9 mouse cellular contexts compared by ENCODE assay signal in genomic region chr16:34421473-34421872, GRCm38 (mm10).
DNase-seq lines count a peak whose midpoint lies in the region; ATAC-seq lines count a peak whose summit lies in the region.
"Had no signal": no experiment of that assay in that cellular context is flagged by ENCODE, and none has a peak within 500 bp of the region (broad histone marks: within the 10 kb centered on the region; RNA-seq: fewer than 3 reads in every experiment).

No protein-coding gene starts in this region.

- peak; percentile 41 for ATAC-seq in frontal cortex, adult (ENCODE audit: low TSS enrichment)
- ATAC-seq in embryonic facial prominence, embryonic 14.5 days (ENCODE audit: low read depth) = peak; percentile 84
- no peak for ATAC-seq in monocyte, adult 5-6 weeks (replicated peaks; ENCODE audit: insufficient number of reproducible peaks, low FRiP score, low TSS enrichment, poor library complexity, severe bottlenecking)
- no peak for ATAC-seq in activated CD4-positive, CD25-positive, alpha-beta regulatory T cell, adult 4 months

- no peaks in the 10 kb centered on the region for H3K27me3 ChIP-seq in embryonic facial prominence, embryonic 14.5 days (replicated peaks; ENCODE audit: control insufficient read depth, insufficient read depth, low read length)

- H3K4me1 ChIP-seq in embryonic facial prominence, embryonic 14.5 days (ENCODE audit: control insufficient read depth, insufficient read depth, low read length) = peaks cover 45% of the 10 kb centered on the region

- H3K4me3 ChIP-seq in embryonic facial prominence, embryonic 14.5 days (ENCODE audit: low read depth, low read length) = no peak overlapping the region

- no peak for DNase-seq in frontal cortex, postnatal 10 days (ENCODE audit: low spot score in 2 of 2)
- DNase-seq in 3T3-L1 (ENCODE audit: low read depth, low spot score) = peak; percentile 82
- DNase-seq in embryonic facial prominence, embryonic 14.5 days (ENCODE audit: low spot score) = peak; percentile 81
- DNase-seq in heart, postnatal 10 days = peak; percentile 55 to 67
- DNase-seq in testis, postnatal 10 days (ENCODE audit: low spot score) = no peak
- DNase-seq: thymus, adult 2 months had no signal

- no peak overlapping the region for H3K9ac ChIP-seq in embryonic facial prominence, embryonic 14.5 days (ENCODE audit: low read depth, low read length)

- H3K36me3 ChIP-seq in embryonic facial prominence, embryonic 14.5 days (ENCODE audit: control insufficient read depth, insufficient read depth, low read length) = no peaks in the 10 kb centered on the region

- 0 out of 2 replicates have a peak overlapping the region, but pooled peaks have one; percentile 2 for H3K4me2 ChIP-seq in embryonic facial prominence, embryonic 14.5 days (ENCODE audit: low read depth, low read length)

- 8% methylated on average over 6 of the region's 6 CpGs for WGBS in embryonic facial prominence, embryonic 14.5 days

- H3K27ac ChIP-seq in embryonic facial prominence, embryonic 14.5 days (replicated peaks; ENCODE audit: low read depth, low read length) = 0 out of 2 replicates have a peak overlapping the region, but pooled peaks have one; percentile 3

- no peaks in the 10 kb centered on the region for H3K9me3 ChIP-seq in embryonic facial prominence, embryonic 14.5 days (ENCODE audit: control insufficient read depth, low read length)

- intact Hi-C loops in heart, postnatal 10 days (cut with DNase I) = no loop called here

Comparison
In these comparisons a context has a peak if more than half of its experiments do, and no peak if none do; other contexts are left out.
1. ATAC-seq: peak in frontal cortex, adult (single experiment) and embryonic facial prominence, embryonic 14.5 days (single experiment); none in monocyte, adult 5-6 weeks (single experiment) and activated CD4-positive, CD25-positive, alpha-beta regulatory T cell, adult 4 months (single experiment).
2. DNase-seq: peak in 3T3-L1 (single experiment), embryonic facial prominence, embryonic 14.5 days (single experiment) and heart, postnatal 10 days (2 of 2); none in frontal cortex, postnatal 10 days (0 of 2) and testis, postnatal 10 days (single experiment).